Mouse (Mus musculus) heart, adult 8-10 months (tissue): ENCODE measurements around the gene Eif3m. TPM values are rescaled to one million over a fixed set of nuclear protein-coding genes. Genes with fewer than 3 reads are reported as not detected.
"Not testable (repeated sequence)": the region's sequence is repeated elsewhere in the genome, so short reads cannot be mapped to it uniquely, and the experiment has no call there.

Experiments used
- DNase-seq: peaks from one replicate; pipeline ENCODE4 v3.0.0; 2022; ENCODE audit warnings: low spot score
- total RNA-seq, 4 experiments: library from RNA; stranded (reverse); gene quantifications; 2 replicates each; pipeline ENCODE4 v1.2.4; 2022

Eif3m gene
- 100 to 1,000 TPM; 127 to 143 (median 138) TPM for total RNA-seq

GRCm38 (mm10) chr2:105016967-105017287 lies at the start of gene Eif3m:
Eif3m (minus strand) TSS chr2:105017080.
- DNase-seq = peak; percentile 94

- no peak for DNase-seq
These were observed 46.0 kb upstream of the Eif3m start for GRCm38 (mm10) chr2:105062741-105063372.

GRCm38 (mm10) chr2:105058577-105059116 lies 41.8 kb upstream of the Eif3m start:
- DNase-seq = no peak

- no peak for DNase-seq
These were observed 38.6 kb upstream of the Eif3m start for GRCm38 (mm10) chr2:105055529-105055928.

GRCm38 (mm10) chr2:105048301-105048700 lies 31.4 kb upstream of the Eif3m start:
- DNase-seq = no peak

- no peak for DNase-seq
These were observed 26.3 kb upstream of the Eif3m start for GRCm38 (mm10) chr2:105043152-105043551.

GRCm38 (mm10) chr2:105040859-105041258 lies 24.0 kb upstream of the Eif3m start:
- no peak for DNase-seq

GRCm38 (mm10) chr2:105038879-105039278 lies 22.0 kb upstream of the Eif3m start:
- DNase-seq = no peak

- no peak for DNase-seq
These were observed 21.2 kb upstream of the Eif3m start for GRCm38 (mm10) chr2:105037956-105038569.

- DNase-seq = no peak
These were observed 19.7 kb upstream of the Eif3m start for GRCm38 (mm10) chr2:105036401-105037070.

- no peak for DNase-seq
These were observed 19.1 kb upstream of the Eif3m start for GRCm38 (mm10) chr2:105035985-105036384.

GRCm38 (mm10) chr2:105034084-105034483 lies 17.2 kb upstream of the Eif3m start:
- DNase-seq = no peak

GRCm38 (mm10) chr2:105030505-105030904 lies 13.6 kb upstream of the Eif3m start:
- DNase-seq = no peak

GRCm38 (mm10) chr2:105028806-105029205 lies 11.9 kb upstream of the Eif3m start:
- DNase-seq = no peak

- DNase-seq = no peak
These were observed 10.2 kb upstream of the Eif3m start for GRCm38 (mm10) chr2:105026950-105027695.

- not testable (repeated sequence) for DNase-seq
These were observed 8.7 kb upstream of the Eif3m start for GRCm38 (mm10) chr2:105025610-105026009.

GRCm38 (mm10) chr2:105023815-105024214 lies 6.9 kb upstream of the Eif3m start:
- DNase-seq = no peak

GRCm38 (mm10) chr2:105023031-105023615 lies 6.2 kb upstream of the Eif3m start:
- peak; percentile 20 for DNase-seq

- no peak for DNase-seq
These were observed 5.0 kb upstream of the Eif3m start for GRCm38 (mm10) chr2:105021836-105022235.

GRCm38 (mm10) chr2:105021256-105021655 lies 4.4 kb upstream of the Eif3m start:
- no peak for DNase-seq

GRCm38 (mm10) chr2:105019457-105019856 lies 2.6 kb upstream of the Eif3m start:
- no peak for DNase-seq

- no peak for DNase-seq
These were observed 922 bp upstream of the Eif3m start for GRCm38 (mm10) chr2:105017802-105018201.
